Mouse (Mus musculus): Measurements from ENCODE around the gene Phgdh. TPM values are rescaled to one million over a fixed set of nuclear protein-coding genes. Genes with fewer than 3 reads are reported as not detected.

The Phgdh gene
- polyA plus RNA-seq, 1 experiment from 2014 or later, result 329 TPM

- Histone ChIP-seq H3K27ac (replicated peaks; ENCODE audit: low read depth, low read length) (no peak overlapping the region), H3K9ac (ENCODE audit: low read length) (no peak overlapping the region), H3K4me1 (ENCODE audit: control insufficient read depth, insufficient read depth, low read length) (no peaks in the 10 kb centered on the region), H3K4me2 (ENCODE audit: low read depth, severe bottlenecking) (no peak overlapping the region), H3K27me3 (ENCODE audit: control insufficient read depth, insufficient read depth, low read length) (no peaks in the 10 kb centered on the region), H3K4me3 (ENCODE audit: low read depth, low read length) (no peak overlapping the region), H3K9me3 (ENCODE audit: control insufficient read depth, low read length) (no peaks in the 10 kb centered on the region), H3K36me3 (ENCODE audit: control insufficient read depth, insufficient read depth, low read length) (no peaks in the 10 kb centered on the region)
- ATAC-seq (ENCODE audit: insufficient number of reproducible peaks, low FRiP score, low TSS enrichment, low read depth) (no peak), DNase-seq (ENCODE audit: low spot score) (no peak)
- 90% methylated on average over 1 of the region's 1 CpGs for WGBS
Measured at GRCm38 (mm10) chr3:98299391-98300100, 40.2 kb downstream of the Phgdh start.

- no peaks in the 10 kb centered on the region for H3K4me1 ChIP-seq (ENCODE audit: control insufficient read depth, insufficient read depth, low read length)
- DNase-seq (ENCODE audit: low spot score) (no peak), ATAC-seq (ENCODE audit: insufficient number of reproducible peaks, low FRiP score, low TSS enrichment, low read depth) (no peak)
- H3K4me2 ChIP-seq (ENCODE audit: low read depth, severe bottlenecking), result no peak overlapping the region
- WGBS, result 71% methylated on average over 10 of the region's 10 CpGs
- no peaks in the 10 kb centered on the region for H3K27me3 ChIP-seq (ENCODE audit: control insufficient read depth, insufficient read depth, low read length)
- H3K4me3 ChIP-seq (ENCODE audit: low read depth, low read length), result no peak overlapping the region
- H3K27ac ChIP-seq (replicated peaks; ENCODE audit: low read depth, low read length), result no peak overlapping the region
- H3K9ac ChIP-seq (ENCODE audit: low read length), result no peak overlapping the region
- H3K36me3 ChIP-seq (ENCODE audit: control insufficient read depth, insufficient read depth, low read length), result no peaks in the 10 kb centered on the region
- H3K9me3 ChIP-seq (ENCODE audit: control insufficient read depth, low read length), result no peaks in the 10 kb centered on the region
Measured at GRCm38 (mm10) chr3:98295965-98296364, 43.8 kb downstream of the Phgdh start.

GRCm38 (mm10) chr3:98291044-98291443 is 48.7 kb downstream of the Phgdh start:
- Histone ChIP-seq H3K36me3 (ENCODE audit: control insufficient read depth, insufficient read depth, low read length) (no peaks in the 10 kb centered on the region), H3K4me3 (ENCODE audit: low read depth, low read length) (no peak overlapping the region), H3K4me1 (ENCODE audit: control insufficient read depth, insufficient read depth, low read length) (no peaks in the 10 kb centered on the region), H3K9ac (ENCODE audit: low read length) (no peak overlapping the region), H3K4me2 (ENCODE audit: low read depth, severe bottlenecking) (no peak overlapping the region), H3K9me3 (ENCODE audit: control insufficient read depth, low read length) (no peaks in the 10 kb centered on the region), H3K27ac (replicated peaks; ENCODE audit: low read depth, low read length) (no peak overlapping the region), H3K27me3 (ENCODE audit: control insufficient read depth, insufficient read depth, low read length) (no peaks in the 10 kb centered on the region)
- 95% methylated on average over 9 of the region's 9 CpGs for WGBS
- no peak for ATAC-seq (ENCODE audit: insufficient number of reproducible peaks, low FRiP score, low TSS enrichment, low read depth)
- DNase-seq (ENCODE audit: low spot score), result no peak

- WGBS, result 84% methylated on average over 5 of the region's 5 CpGs
Measured at GRCm38 (mm10) chr3:98283205-98283604, 56.6 kb downstream of the Phgdh start.

GRCm38 (mm10) chr3:98282422-98282821 is 57.4 kb downstream of the Phgdh start:
- Histone ChIP-seq H3K27me3 (ENCODE audit: control insufficient read depth, insufficient read depth, low read length) (no peaks in the 10 kb centered on the region), H3K9ac (ENCODE audit: low read length) (no peak overlapping the region), H3K4me1 (ENCODE audit: control insufficient read depth, insufficient read depth, low read length) (no peaks in the 10 kb centered on the region; the same call in 1 of the 2 replicates), H3K36me3 (ENCODE audit: control insufficient read depth, insufficient read depth, low read length) (no peaks in the 10 kb centered on the region), H3K27ac (replicated peaks; ENCODE audit: low read depth, low read length) (no peak overlapping the region), H3K4me2 (ENCODE audit: low read depth, severe bottlenecking) (no peak overlapping the region), H3K4me3 (ENCODE audit: low read depth, low read length) (no peak overlapping the region), H3K9me3 (ENCODE audit: control insufficient read depth, low read length) (no peaks in the 10 kb centered on the region)
- 92% methylated on average over 8 of the region's 8 CpGs for WGBS
- DNase-seq (ENCODE audit: low spot score), result no peak
- no peak for ATAC-seq (ENCODE audit: insufficient number of reproducible peaks, low FRiP score, low TSS enrichment, low read depth)

More at GRCm38 (mm10) chr3:98283205-98283604, 56.6 kb downstream of the Phgdh start:
- H3K9me3 ChIP-seq (ENCODE audit: control insufficient read depth, low read length), result no peaks in the 10 kb centered on the region
- no peaks in the 10 kb centered on the region for H3K36me3 ChIP-seq (ENCODE audit: control insufficient read depth, insufficient read depth, low read length)
- H3K9ac ChIP-seq (ENCODE audit: low read length), result no peak overlapping the region
- ATAC-seq (ENCODE audit: insufficient number of reproducible peaks, low FRiP score, low TSS enrichment, low read depth), result no peak
- H3K27me3 ChIP-seq (ENCODE audit: control insufficient read depth, insufficient read depth, low read length), result no peaks in the 10 kb centered on the region
- no peak overlapping the region for H3K4me2 ChIP-seq (ENCODE audit: low read depth, severe bottlenecking)
- H3K4me1 ChIP-seq (ENCODE audit: control insufficient read depth, insufficient read depth, low read length), result no peaks in the 10 kb centered on the region; the same call in 1 of the 2 replicates
- no peak overlapping the region for H3K27ac ChIP-seq (replicated peaks; ENCODE audit: low read depth, low read length)
- no peak overlapping the region for H3K4me3 ChIP-seq (ENCODE audit: low read depth, low read length)
- no peak for DNase-seq (ENCODE audit: low spot score)

GRCm38 (mm10) chr3:98280933-98281678 is 58.7 kb downstream of the Phgdh start:
- Histone ChIP-seq H3K27ac (replicated peaks; ENCODE audit: low read depth, low read length) (no peak overlapping the region), H3K4me1 (ENCODE audit: control insufficient read depth, insufficient read depth, low read length) (no peaks in the 10 kb centered on the region; the same call in 1 of the 2 replicates), H3K27me3 (ENCODE audit: control insufficient read depth, insufficient read depth, low read length) (no peaks in the 10 kb centered on the region), H3K4me2 (ENCODE audit: low read depth, severe bottlenecking) (no peak overlapping the region), H3K4me3 (ENCODE audit: low read depth, low read length) (no peak overlapping the region), H3K9ac (ENCODE audit: low read length) (no peak overlapping the region), H3K36me3 (ENCODE audit: control insufficient read depth, insufficient read depth, low read length) (no peaks in the 10 kb centered on the region), H3K9me3 (ENCODE audit: control insufficient read depth, low read length) (no peaks in the 10 kb centered on the region)
- 42% methylated on average over 12 of the region's 12 CpGs for WGBS
- DNase-seq (ENCODE audit: low spot score) (peak; percentile 70), ATAC-seq (ENCODE audit: insufficient number of reproducible peaks, low FRiP score, low TSS enrichment, low read depth) (peak; percentile 83; the same call in 1 of the 2 replicates)

- Histone ChIP-seq H3K9ac (ENCODE audit: low read length) (no peak within 1 kb of the TSS), H3K4me2 (ENCODE audit: low read depth, severe bottlenecking) (no peak within 1 kb of the TSS), H3K4me1 (ENCODE audit: control insufficient read depth, insufficient read depth, low read length) (no peaks in the 10 kb centered on the region; the same call in 1 of the 2 replicates), H3K9me3 (ENCODE audit: control insufficient read depth, low read length) (no peaks in the 10 kb centered on the region), H3K27me3 (ENCODE audit: control insufficient read depth, insufficient read depth, low read length) (no peaks in the 10 kb centered on the region), H3K27ac (replicated peaks; ENCODE audit: low read depth, low read length) (no peak within 1 kb of the TSS), H3K36me3 (ENCODE audit: control insufficient read depth, insufficient read depth, low read length) (no peaks in the 10 kb centered on the region), H3K4me3 (ENCODE audit: low read depth, low read length) (no peak within 1 kb of the TSS)
- no peak for DNase-seq (ENCODE audit: low spot score)
- WGBS, result 60% methylated on average over 14 of the region's 14 CpGs
- 0 out of 2 replicates have a peak, but pooled peaks have one; percentile 26 for ATAC-seq (ENCODE audit: insufficient number of reproducible peaks, low FRiP score, low TSS enrichment, low read depth)
Measured at GRCm38 (mm10) chr3:98280204-98280932, 59.4 kb downstream of the Phgdh start, which contains the start of gene Hmgcs2. Hmgcs2 (plus strand) TSS chr3:98280435.

- 38% methylated on average over 4 of the region's 4 CpGs for WGBS
- DNase-seq (ENCODE audit: low spot score) (no peak), ATAC-seq (ENCODE audit: insufficient number of reproducible peaks, low FRiP score, low TSS enrichment, low read depth) (no peak)
- H3K9me3 ChIP-seq (ENCODE audit: control insufficient read depth, low read length), result no peaks in the 10 kb centered on the region
- no peak overlapping the region for H3K9ac ChIP-seq (ENCODE audit: low read length)
- no peak overlapping the region for H3K27ac ChIP-seq (replicated peaks; ENCODE audit: low read depth, low read length)
- no peak overlapping the region for H3K4me3 ChIP-seq (ENCODE audit: low read depth, low read length)
- H3K36me3 ChIP-seq (ENCODE audit: control insufficient read depth, insufficient read depth, low read length), result no peaks in the 10 kb centered on the region
- no peak overlapping the region for H3K4me2 ChIP-seq (ENCODE audit: low read depth, severe bottlenecking)
- no peaks in the 10 kb centered on the region; the same call in 1 of the 2 replicates for H3K4me1 ChIP-seq (ENCODE audit: control insufficient read depth, insufficient read depth, low read length)
- H3K27me3 ChIP-seq (ENCODE audit: control insufficient read depth, insufficient read depth, low read length), result no peaks in the 10 kb centered on the region
Measured at GRCm38 (mm10) chr3:98279682-98280081, 60.1 kb downstream of the Phgdh start.
